Mouse (Mus musculus): ENCODE data around the gene Shisa7. TPM values are rescaled to one million over a fixed set of nuclear protein-coding genes. Genes with fewer than 3 reads are reported as not detected.
"Not testable (repeated sequence)": the region's sequence is repeated elsewhere in the genome, so short reads cannot be mapped to it uniquely, and the experiment has no call there.

Shisa7 gene
- total and polyA plus RNA-seq, 3 experiments, result 0.07 TPM; not detected in 2

- H3K9ac ChIP-seq (ENCODE audit: control insufficient read depth, low read depth, low read length, poor library complexity, severe bottlenecking); H3K4me1 ChIP-seq (ENCODE audit: control insufficient read depth in 1 of 2, insufficient read depth in 2 of 2, low read length in 2 of 2); H3K27ac ChIP-seq (ENCODE audit: control insufficient read depth, low read depth, low read length); H3K36me3 ChIP-seq (ENCODE audit: control insufficient read depth in 1 of 2, insufficient read depth in 2 of 2, low read length in 2 of 2); DNase-seq (ENCODE audit: low read depth, low spot score); H3K79me2 ChIP-seq (ENCODE audit: control insufficient read depth, insufficient read depth, low read length, poor library complexity); H3K27me3 ChIP-seq (ENCODE audit: control insufficient read depth in 1 of 2, insufficient read depth in 2 of 2, low read length in 2 of 2); H3K9me3 ChIP-seq (replicated peaks; ENCODE audit: insufficient read depth, low read length); H3K4me3 ChIP-seq (ENCODE audit: control insufficient read depth in 1 of 2, insufficient read depth in 1 of 2, low read depth in 2 of 2, low read length in 2 of 2): not testable (repeated sequence)
Observed at GRCm38 (mm10) chr7:4860926-4861325, 16.4 kb upstream of the Shisa7 start.

GRCm38 (mm10) chr7:4859418-4859978 is 15.0 kb upstream of the Shisa7 start:
- Histone ChIP-seq H3K9me3 (replicated peaks; ENCODE audit: insufficient read depth, low read length) (no peaks in the 10 kb centered on the region), H3K4me1 (ENCODE audit: control insufficient read depth in 1 of 2, insufficient read depth in 2 of 2, low read length in 2 of 2) (0 out of 4 replicates have a peak, but pooled peaks cover 0 to 2% of the 10 kb centered on the region in 2 experiments), H3K79me2 (ENCODE audit: control insufficient read depth, insufficient read depth, low read length, poor library complexity) (no peaks in the 10 kb centered on the region), H3K36me3 (ENCODE audit: control insufficient read depth in 1 of 2, insufficient read depth in 2 of 2, low read length in 2 of 2) (no peaks in the 10 kb centered on the region), H3K9ac (ENCODE audit: control insufficient read depth, low read depth, low read length, poor library complexity, severe bottlenecking) (no peak overlapping the region), H3K27me3 (ENCODE audit: control insufficient read depth in 1 of 2, insufficient read depth in 2 of 2, low read length in 2 of 2) (no peaks in the 10 kb centered on the region; a peak in 1 of 4 replicates), H3K4me3 (ENCODE audit: control insufficient read depth in 1 of 2, insufficient read depth in 1 of 2, low read depth in 2 of 2, low read length in 2 of 2) (no peak overlapping the region), H3K27ac (ENCODE audit: control insufficient read depth, low read depth, low read length) (no peak overlapping the region)
- no peak for DNase-seq (ENCODE audit: low read depth, low spot score)
- no peak for TF ChIP-seq GABPA (IDR thresholded peaks at IDR 0.05; ENCODE audit: low read depth, low read length)
- TF ChIP-seq POLR2AphosphoS2 (IDR thresholded peaks at IDR 0.05; ENCODE audit: low read length), result no peak
- no peak for TF ChIP-seq MXI1 (IDR thresholded peaks at IDR 0.05; ENCODE audit: low read depth, low read length)
- no peak for TF ChIP-seq MAZ (IDR thresholded peaks at IDR 0.05; ENCODE audit: low read depth, low read length)
- no peak for TF ChIP-seq EP300 (IDR thresholded peaks at IDR 0.05; ENCODE audit: low read depth in 1 of 2, low read length in 2 of 2)
- no peak for TF ChIP-seq USF2 (IDR thresholded peaks at IDR 0.05; ENCODE audit: borderline replicate concordance in 1 of 2, insufficient read depth in 1 of 2, low read depth in 1 of 2, low read length in 2 of 2)
- TF ChIP-seq USF1 (IDR thresholded peaks at IDR 0.05; ENCODE audit: low read depth, low read length), result no peak
- no peak for TF ChIP-seq TCF12 (IDR thresholded peaks at IDR 0.05; ENCODE audit: low read depth, low read length)
- TF ChIP-seq MAX (IDR thresholded peaks at IDR 0.05; ENCODE audit: low read length), result no peak
- no peak for TF ChIP-seq POLR2AphosphoS5 (IDR thresholded peaks at IDR 0.05; ENCODE audit: borderline replicate concordance, low read depth, low read length)
- TF ChIP-seq E2F4 (IDR thresholded peaks at IDR 0.05; ENCODE audit: borderline replicate concordance, low read depth, low read length), result no peak
- TF ChIP-seq POLR2A (IDR thresholded peaks at IDR 0.05; ENCODE audit: control insufficient read depth in 1 of 2, insufficient read depth in 1 of 2, low read depth in 1 of 2, low read length in 2 of 2, poor library complexity in 1 of 2), result no peak

GRCm38 (mm10) chr7:4857321-4857720 is 12.8 kb upstream of the Shisa7 start:
- H3K4me1 ChIP-seq (ENCODE audit: control insufficient read depth in 1 of 2, insufficient read depth in 2 of 2, low read length in 2 of 2), result 0 out of 4 replicates have a peak, but pooled peaks cover 0 to 2% of the 10 kb centered on the region in 2 experiments
- no peaks in the 10 kb centered on the region for H3K79me2 ChIP-seq (ENCODE audit: control insufficient read depth, insufficient read depth, low read length, poor library complexity)
- DNase-seq (ENCODE audit: low read depth, low spot score), result no peak
- no peaks in the 10 kb centered on the region for H3K36me3 ChIP-seq (ENCODE audit: control insufficient read depth in 1 of 2, insufficient read depth in 2 of 2, low read length in 2 of 2)
- no peaks in the 10 kb centered on the region for H3K9me3 ChIP-seq (replicated peaks; ENCODE audit: insufficient read depth, low read length)
- TF ChIP-seq ZC3H11A (IDR thresholded peaks at IDR 0.05; ENCODE audit: low read depth, low read length), result no peak
- no peak for TF ChIP-seq RAD21 (IDR thresholded peaks at IDR 0.05; ENCODE audit: low read depth, low read length)
- no peak for TF ChIP-seq EP300 (IDR thresholded peaks at IDR 0.05; ENCODE audit: low read depth in 1 of 2, low read length in 2 of 2)
- TF ChIP-seq ZNF384 (IDR thresholded peaks at IDR 0.05; ENCODE audit: low read depth, low read length), result no peak
- no peak for TF ChIP-seq POLR2A (IDR thresholded peaks at IDR 0.05; ENCODE audit: control insufficient read depth in 1 of 2, insufficient read depth in 1 of 2, low read depth in 1 of 2, low read length in 2 of 2, poor library complexity in 1 of 2)
- TF ChIP-seq GABPA (IDR thresholded peaks at IDR 0.05; ENCODE audit: low read depth, low read length), result no peak
- no peak for TF ChIP-seq ZKSCAN1 (IDR thresholded peaks at IDR 0.05; ENCODE audit: low read depth, low read length)
- TF ChIP-seq TAL1 (IDR thresholded peaks at IDR 0.05; ENCODE audit: low read length), result no peak
- H3K9ac ChIP-seq (ENCODE audit: control insufficient read depth, low read depth, low read length, poor library complexity, severe bottlenecking), result no peak overlapping the region
- no peak overlapping the region for H3K27ac ChIP-seq (ENCODE audit: control insufficient read depth, low read depth, low read length)
- no peak overlapping the region for H3K4me3 ChIP-seq (ENCODE audit: control insufficient read depth in 1 of 2, insufficient read depth in 1 of 2, low read depth in 2 of 2, low read length in 2 of 2)
- no peaks in the 10 kb centered on the region; a peak in 1 of 4 replicates for H3K27me3 ChIP-seq (ENCODE audit: control insufficient read depth in 1 of 2, insufficient read depth in 2 of 2, low read length in 2 of 2)
